Mouse (Mus musculus): Measurements from ENCODE around the gene Gadd45b. TPM values are rescaled to one million over a fixed set of nuclear protein-coding genes. Genes with fewer than 3 reads are reported as not detected.

The Gadd45b gene
- polyA plus RNA-seq, 1 experiment from 2014 or later: 4.9 TPM

DNA sequence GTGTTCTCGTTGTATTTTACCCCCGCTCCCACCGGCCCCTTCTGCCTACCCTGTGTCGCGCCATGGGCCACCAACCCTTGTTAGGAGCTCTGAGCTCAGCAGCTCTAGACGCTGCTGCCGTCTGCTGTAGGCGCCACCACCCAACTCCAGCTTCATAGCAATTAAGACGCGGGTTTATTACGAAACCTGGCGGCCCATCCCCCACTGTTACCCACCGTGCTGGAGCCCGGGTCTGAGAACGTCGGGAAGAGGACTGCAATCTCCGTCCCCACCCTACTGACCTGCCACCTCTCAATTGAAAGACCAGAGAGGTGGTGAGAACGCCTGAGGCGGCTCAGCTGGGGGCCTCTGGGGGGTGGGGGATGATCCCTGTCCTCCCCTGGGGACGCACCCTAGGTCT is 2.3 kb downstream of the Gadd45b start:
- peak overlapping the region; percentile 42 for H3K4me3 ChIP-seq (replicated peaks)
- peak overlapping the region; percentile 79 for H3K4me2 ChIP-seq (replicated peaks)
- WGBS: under 1% methylated on average over 20 of the region's 20 CpGs
- H3K9ac ChIP-seq (replicated peaks): no peak overlapping the region
- H3K4me1 ChIP-seq (replicated peaks): peaks cover 68% of the 10 kb centered on the region
- H3K27me3 ChIP-seq: peaks cover 69% of the 10 kb centered on the region
- no peak for ATAC-seq
- no peak overlapping the region for H3K27ac ChIP-seq
- H3K36me3 ChIP-seq: no peaks in the 10 kb centered on the region
- no peaks in the 10 kb centered on the region for H3K9me3 ChIP-seq

DNA sequence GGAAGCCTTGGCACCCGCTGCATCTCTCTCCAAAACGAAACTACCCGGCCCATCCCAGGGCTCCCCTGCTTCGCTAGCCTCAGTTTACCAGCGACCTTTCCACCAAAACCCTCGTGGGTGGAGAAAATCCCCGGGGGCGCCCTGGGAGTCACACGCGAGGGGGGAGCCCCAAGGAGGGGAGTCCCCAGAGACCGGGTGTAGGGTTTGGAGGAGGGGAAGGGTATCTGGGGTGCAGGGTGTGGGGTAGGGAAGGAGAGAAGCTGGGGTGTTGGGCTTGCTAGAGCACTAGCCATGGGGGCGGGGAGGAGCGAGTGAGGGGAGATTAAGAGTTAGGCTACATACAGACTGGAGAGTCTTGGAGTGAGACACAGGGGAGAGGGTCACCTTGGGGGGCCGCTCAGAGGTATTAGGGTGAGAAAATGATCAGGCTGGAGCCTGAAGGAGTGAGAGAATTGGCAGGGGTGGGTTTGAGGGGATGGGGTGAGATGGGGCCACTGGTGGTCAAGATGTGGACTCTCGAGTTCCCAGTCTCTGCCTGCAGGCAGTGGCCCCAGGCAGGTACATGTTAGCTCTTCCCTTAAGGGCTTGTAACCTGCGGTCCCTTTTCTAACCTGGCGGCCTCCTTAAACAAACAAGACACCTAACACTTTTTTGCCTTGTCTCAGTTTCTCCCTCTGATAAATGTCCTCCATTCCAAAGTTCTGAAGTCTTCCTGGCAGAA is 3.0 kb downstream of the Gadd45b start:
- no peak overlapping the region for H3K9ac ChIP-seq (replicated peaks)
- ATAC-seq: no peak
- H3K36me3 ChIP-seq: no peaks in the 10 kb centered on the region
- H3K27ac ChIP-seq: no peak overlapping the region
- H3K4me3 ChIP-seq (replicated peaks): peak overlapping the region; percentile 42
- H3K9me3 ChIP-seq: no peaks in the 10 kb centered on the region
- peak overlapping the region; percentile 79 for H3K4me2 ChIP-seq (replicated peaks)
- H3K4me1 ChIP-seq (replicated peaks): peaks cover 74% of the 10 kb centered on the region
- WGBS: 4% methylated on average over 17 of the region's 17 CpGs
- peaks cover 76% of the 10 kb centered on the region for H3K27me3 ChIP-seq

DNA sequence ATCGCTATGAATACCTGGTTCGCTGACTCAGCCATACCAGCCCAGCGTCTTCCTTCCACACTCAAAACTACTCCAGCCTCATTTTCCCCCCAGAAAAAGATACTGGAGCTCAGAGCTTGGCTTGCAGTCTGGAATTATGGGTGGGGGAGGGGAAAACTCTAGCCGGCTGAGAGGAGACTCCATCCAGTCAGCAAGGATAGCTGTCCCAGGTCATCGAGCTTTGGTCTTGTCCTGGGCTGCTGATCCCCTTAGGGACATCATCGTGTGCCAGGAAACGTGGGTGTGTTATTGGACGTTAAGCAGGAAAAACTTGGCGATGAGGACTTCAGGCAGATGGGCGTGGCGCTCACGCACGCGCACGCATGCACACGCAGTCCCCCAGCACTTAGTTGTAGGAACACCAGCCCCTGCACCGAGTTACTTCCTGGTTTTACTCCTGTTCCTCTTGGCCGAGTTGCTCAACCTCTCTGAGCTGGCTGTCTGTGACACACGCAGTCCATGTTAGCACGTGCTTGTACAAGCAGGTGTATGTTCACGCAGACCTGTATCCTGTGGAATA is 3.6 kb downstream of the Gadd45b start:
- Histone ChIP-seq H3K9me3 (no peaks in the 10 kb centered on the region), H3K4me2 (replicated peaks) (peak overlapping the region; percentile 29), H3K36me3 (no peaks in the 10 kb centered on the region), H3K9ac (replicated peaks) (no peak overlapping the region), H3K27me3 (peaks cover 82% of the 10 kb centered on the region), H3K4me1 (replicated peaks) (peaks cover 79% of the 10 kb centered on the region), H3K4me3 (replicated peaks) (peak overlapping the region; percentile 18), H3K27ac (no peak overlapping the region)
- ATAC-seq: no peak
- 3% methylated on average over 21 of the region's 21 CpGs for WGBS

DNA sequence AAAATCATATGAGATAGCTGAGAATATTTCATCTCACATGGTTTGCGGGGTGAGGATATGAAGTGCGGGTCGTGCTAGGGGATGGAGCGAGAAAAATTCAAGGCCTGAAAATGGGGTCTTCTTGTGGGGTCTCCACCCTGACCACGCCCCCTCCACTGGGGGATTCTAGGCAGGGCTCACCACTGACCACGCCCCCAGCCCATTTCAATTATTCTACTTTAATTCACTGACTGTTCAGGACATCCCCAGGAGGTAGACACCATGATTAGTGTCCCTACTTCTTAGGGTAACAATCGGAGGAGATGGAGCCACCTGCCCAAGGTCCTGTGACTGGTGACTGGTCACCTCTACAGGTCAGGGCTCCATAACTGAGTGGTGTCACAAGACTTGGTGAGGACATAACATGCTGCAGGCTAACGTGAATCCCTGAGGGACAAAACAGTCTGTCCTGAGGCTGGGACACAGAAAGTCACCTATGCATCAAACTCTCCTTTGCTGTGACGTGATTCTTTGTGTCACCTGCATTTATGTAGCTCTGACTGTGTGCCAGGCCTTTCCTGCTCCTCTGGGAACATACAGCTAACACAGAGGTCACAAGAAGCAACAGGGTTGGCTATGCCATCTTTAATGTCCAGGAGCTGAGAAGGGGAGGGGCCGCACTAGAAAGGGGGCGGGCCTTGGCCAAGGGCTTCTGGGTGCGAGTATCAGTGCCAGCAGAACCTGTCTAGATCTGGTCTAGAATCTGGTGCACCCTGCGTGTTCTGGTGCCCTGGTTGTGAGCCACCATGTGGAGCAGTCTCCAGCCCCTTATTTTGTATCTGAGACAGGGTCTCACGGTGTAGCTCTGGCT is 4.5 kb downstream of the Gadd45b start:
- H3K9ac ChIP-seq (replicated peaks): no peak overlapping the region
- H3K4me2 ChIP-seq (replicated peaks): no peak overlapping the region; the same call in 1 of the 2 replicates
- ATAC-seq: no peak
- peaks cover 91% of the 10 kb centered on the region for H3K27me3 ChIP-seq
- WGBS: 35% methylated on average over 14 of the region's 14 CpGs
- peaks cover 80% of the 10 kb centered on the region for H3K4me1 ChIP-seq (replicated peaks)
- H3K27ac ChIP-seq: no peak overlapping the region
- no peaks in the 10 kb centered on the region for H3K9me3 ChIP-seq
- no peak overlapping the region for H3K4me3 ChIP-seq (replicated peaks)
- H3K36me3 ChIP-seq: no peaks in the 10 kb centered on the region

DNA sequence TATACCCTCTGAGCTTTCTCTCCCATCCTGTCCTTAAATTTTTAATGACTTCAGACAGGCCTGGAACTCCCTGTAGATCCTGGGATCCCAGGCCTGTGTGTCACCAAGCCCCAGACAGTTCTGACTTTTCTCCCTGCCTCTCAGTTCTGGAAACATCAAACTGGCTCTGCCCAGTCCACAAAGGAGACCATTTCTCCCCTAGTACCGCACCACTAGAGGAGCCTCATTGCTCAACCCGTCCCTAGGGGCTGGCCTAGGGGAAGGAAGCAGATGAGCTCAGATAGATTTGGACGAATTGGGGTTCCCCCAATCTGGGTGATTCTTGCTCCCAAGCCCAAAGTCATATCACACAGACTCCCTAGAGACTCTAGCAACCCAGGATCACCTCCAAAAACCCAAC is 5.4 kb downstream of the Gadd45b start:
- Histone ChIP-seq H3K27ac (no peak overlapping the region), H3K36me3 (no peaks in the 10 kb centered on the region), H3K9ac (replicated peaks) (no peak overlapping the region), H3K4me3 (replicated peaks) (no peak overlapping the region), H3K27me3 (peaks cover 96% of the 10 kb centered on the region), H3K4me2 (replicated peaks) (peak overlapping the region; percentile 48; the same call in 1 of the 2 replicates), H3K4me1 (replicated peaks) (peaks cover 83% of the 10 kb centered on the region), H3K9me3 (no peaks in the 10 kb centered on the region)
- ATAC-seq: no peak
- 9% methylated on average over 3 of the region's 3 CpGs for WGBS

DNA sequence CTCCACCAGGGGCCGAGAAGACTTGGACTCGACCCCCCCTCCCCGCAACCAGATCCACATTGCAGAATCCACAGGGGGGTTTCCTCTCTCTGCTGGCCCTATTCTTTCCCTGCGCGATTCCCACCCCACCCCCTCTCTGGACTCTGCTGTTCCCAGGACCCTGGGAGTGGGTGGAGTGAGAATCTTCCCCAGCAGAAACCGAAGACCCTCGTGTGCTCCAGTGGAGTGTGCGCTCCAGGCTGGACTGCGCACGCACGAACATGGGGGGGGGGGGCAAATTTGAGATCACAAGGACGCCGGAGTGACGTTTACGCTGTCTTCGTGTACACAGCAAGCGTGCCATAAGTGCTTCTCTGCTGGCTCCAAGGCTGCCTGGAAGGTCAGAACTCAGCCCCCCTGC is 5.8 kb downstream of the Gadd45b start:
- Histone ChIP-seq H3K4me1 (replicated peaks) (peaks cover 83% of the 10 kb centered on the region), H3K9me3 (no peaks in the 10 kb centered on the region), H3K4me2 (replicated peaks) (peak overlapping the region; percentile 48), H3K4me3 (replicated peaks) (no peak overlapping the region), H3K9ac (replicated peaks) (no peak overlapping the region), H3K27me3 (peaks cover 96% of the 10 kb centered on the region), H3K27ac (0 out of 2 replicates have a peak overlapping the region, but pooled peaks have one; percentile 56), H3K36me3 (no peaks in the 10 kb centered on the region)
- 5% methylated on average over 17 of the region's 17 CpGs for WGBS
- ATAC-seq: no peak

DNA sequence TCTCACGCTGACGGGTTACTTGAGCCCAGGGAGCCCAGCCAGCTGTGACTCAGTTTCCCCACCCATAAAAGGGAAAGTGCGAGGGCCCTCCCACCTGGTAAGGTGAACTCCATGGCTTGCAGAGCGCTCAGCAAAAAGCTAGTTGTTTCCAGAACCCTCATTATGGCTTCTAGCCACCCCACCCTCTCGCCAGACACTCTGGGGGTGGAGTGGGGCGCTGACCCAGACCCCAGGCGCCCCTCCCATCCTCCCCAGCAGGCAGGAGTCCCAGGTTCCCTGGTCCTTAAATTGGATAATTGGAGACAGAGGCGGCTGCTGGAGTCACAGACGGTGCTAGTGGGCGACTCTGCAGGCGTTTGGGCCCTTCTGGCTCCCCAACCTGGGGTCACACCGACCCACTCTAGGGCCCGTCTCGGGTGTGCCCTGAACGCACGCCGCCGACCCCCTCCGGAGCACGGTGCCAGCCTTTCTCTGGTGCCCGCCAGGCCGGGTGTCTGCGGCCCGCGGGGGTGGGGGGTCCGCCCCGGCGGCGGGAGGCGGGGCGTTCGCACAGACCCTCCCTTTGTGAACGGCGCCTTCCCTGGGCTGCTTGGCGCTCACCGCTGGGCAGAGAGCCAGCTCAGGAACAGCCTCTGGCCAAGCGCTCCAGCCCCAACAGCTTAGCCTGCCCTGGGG is 6.4 kb downstream of the Gadd45b start:
- Histone ChIP-seq H3K27me3 (peaks cover 94% of the 10 kb centered on the region), H3K4me1 (replicated peaks) (peaks cover 78% of the 10 kb centered on the region), H3K4me3 (replicated peaks) (peak overlapping the region; percentile 23), H3K4me2 (replicated peaks) (peak overlapping the region; percentile 48), H3K36me3 (no peaks in the 10 kb centered on the region), H3K9ac (replicated peaks) (peak overlapping the region; percentile 32; the same call in 1 of the 2 replicates), H3K9me3 (no peaks in the 10 kb centered on the region), H3K27ac (peak overlapping the region; percentile 56; the same call in 1 of the 2 replicates)
- ATAC-seq: peak; percentile 58
- WGBS: 2% methylated on average over 37 of the region's 37 CpGs

DNA sequence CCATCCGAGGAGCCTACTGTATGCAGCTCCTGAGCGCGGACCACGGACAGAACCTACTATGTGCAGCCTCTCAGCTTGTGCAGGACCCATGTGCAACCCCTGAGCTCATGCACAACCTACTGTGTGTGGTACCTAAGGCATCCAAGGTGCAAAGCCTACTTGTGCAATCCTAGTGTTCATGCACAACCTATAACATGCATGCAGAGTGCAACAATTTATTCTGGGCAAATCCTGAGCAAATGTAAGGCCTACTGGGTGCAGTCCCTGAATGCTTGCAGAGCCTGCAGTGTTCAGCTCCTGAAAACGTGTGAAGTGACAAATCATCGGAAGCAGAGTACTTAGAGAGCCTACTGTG is 6.9 kb downstream of the Gadd45b start:
- H3K4me3 ChIP-seq (replicated peaks): no peak overlapping the region
- no peaks in the 10 kb centered on the region for H3K36me3 ChIP-seq
- 11% methylated on average over 6 of the region's 6 CpGs for WGBS
- peak; percentile 0; the same call in 1 of the 2 replicates for ATAC-seq
- H3K27ac ChIP-seq: no peak overlapping the region
- peak overlapping the region; percentile 48 for H3K4me2 ChIP-seq (replicated peaks)
- no peaks in the 10 kb centered on the region for H3K9me3 ChIP-seq
- H3K4me1 ChIP-seq (replicated peaks): peaks cover 73% of the 10 kb centered on the region
- peak overlapping the region; percentile 32; the same call in 1 of the 2 replicates for H3K9ac ChIP-seq (replicated peaks)
- peaks cover 89% of the 10 kb centered on the region for H3K27me3 ChIP-seq

DNA sequence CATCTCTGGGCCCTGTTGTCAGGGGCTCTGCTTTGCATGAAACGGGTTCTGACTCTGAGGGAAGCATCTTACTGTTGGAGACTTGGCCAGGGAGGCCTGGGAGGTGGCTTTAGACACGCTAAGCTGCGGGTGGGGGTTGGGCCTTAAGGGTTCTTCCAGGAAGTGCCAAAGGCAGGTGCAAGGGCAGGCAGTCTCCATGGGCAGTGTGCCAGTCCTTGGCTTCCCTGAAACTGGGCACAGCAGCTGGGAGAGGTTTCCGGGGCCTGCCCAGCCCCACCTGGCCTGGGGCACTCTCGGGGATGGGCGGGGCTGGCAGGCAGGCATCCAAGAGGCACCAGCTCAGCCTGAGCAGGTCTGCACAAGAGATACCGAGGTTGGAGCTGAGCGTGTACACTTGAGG is 7.8 kb downstream of the Gadd45b start:
- Histone ChIP-seq H3K27me3 (peaks cover 80% of the 10 kb centered on the region), H3K9ac (replicated peaks) (0 out of 2 replicates have a peak overlapping the region, but pooled peaks have one; percentile 7), H3K4me2 (replicated peaks) (no peak overlapping the region), H3K4me3 (replicated peaks) (no peak overlapping the region), H3K9me3 (no peaks in the 10 kb centered on the region), H3K27ac (no peak overlapping the region), H3K36me3 (no peaks in the 10 kb centered on the region), H3K4me1 (replicated peaks) (peaks cover 64% of the 10 kb centered on the region)
- WGBS: 26% methylated on average over 8 of the region's 8 CpGs
- no peak for ATAC-seq

DNA sequence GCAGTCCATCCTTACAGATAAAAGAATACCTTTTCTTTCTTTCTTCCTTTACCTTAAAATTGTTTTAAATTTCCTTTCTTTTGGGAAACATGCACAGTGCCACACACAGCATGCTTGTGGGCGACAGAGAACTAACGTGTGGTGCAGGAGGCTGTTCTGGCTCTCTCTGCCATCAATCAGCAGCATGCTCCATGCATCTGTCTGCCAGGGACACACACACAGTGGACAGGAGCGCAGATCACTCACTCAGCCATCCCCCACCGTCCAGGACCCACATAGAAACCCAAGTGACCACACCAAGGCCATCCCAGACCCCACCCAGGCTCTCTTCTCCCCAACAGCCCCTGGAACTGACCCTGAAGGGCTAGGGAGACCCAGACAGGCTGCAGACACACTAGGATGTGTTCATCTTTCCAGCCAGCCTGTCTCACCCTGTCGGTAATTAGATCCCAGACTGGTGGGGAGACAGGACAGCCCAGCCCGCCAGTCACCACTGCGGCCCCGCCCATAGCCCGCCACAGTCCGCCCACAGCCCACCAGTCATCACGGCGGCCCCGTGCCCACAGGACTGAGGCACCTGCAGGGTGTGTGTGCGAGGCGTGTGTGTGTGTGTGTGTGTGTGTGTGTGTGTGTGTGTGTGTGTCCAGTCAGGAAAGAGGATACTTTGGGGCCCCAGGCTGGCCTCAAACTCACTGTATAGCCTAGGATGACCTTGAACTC is 9.1 kb downstream of the Gadd45b start:
- H3K4me3 ChIP-seq (replicated peaks): peak overlapping the region; percentile 39
- peak; percentile 59 for ATAC-seq
- peak overlapping the region; percentile 57; the same call in 1 of the 2 replicates for H3K9ac ChIP-seq (replicated peaks)
- peak overlapping the region; percentile 72 for H3K4me2 ChIP-seq (replicated peaks)
- H3K27me3 ChIP-seq: peaks cover 67% of the 10 kb centered on the region
- H3K4me1 ChIP-seq (replicated peaks): peaks cover 53% of the 10 kb centered on the region
- WGBS: 16% methylated on average over 15 of the region's 15 CpGs
- no peaks in the 10 kb centered on the region for H3K9me3 ChIP-seq
- no peaks in the 10 kb centered on the region for H3K36me3 ChIP-seq
- H3K27ac ChIP-seq: no peak overlapping the region

DNA sequence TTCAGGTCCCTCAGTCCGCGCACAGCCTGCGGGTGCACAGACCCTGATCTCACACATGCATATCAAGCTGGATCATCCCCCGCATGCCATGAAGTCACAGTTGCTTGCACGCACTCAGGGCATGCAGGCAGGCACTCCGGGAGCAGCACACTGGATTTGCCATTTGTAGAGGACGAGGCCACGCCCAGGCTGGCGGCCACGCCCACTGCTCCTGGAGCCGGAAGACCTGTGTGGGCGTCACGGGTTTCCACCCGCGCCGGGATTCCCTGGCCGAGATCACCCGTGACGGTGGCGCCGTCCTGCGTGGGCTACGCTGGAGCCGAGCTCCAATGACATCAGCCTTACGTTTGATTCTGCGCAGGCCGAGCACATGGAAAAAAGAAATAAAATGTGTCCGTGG is 9.8 kb downstream of the Gadd45b start:
- Histone ChIP-seq H3K9me3 (no peaks in the 10 kb centered on the region), H3K4me1 (replicated peaks) (peaks cover 53% of the 10 kb centered on the region), H3K4me3 (replicated peaks) (peak overlapping the region; percentile 39), H3K4me2 (replicated peaks) (peak overlapping the region; percentile 72), H3K9ac (replicated peaks) (peak overlapping the region; percentile 57), H3K36me3 (no peaks in the 10 kb centered on the region), H3K27me3 (peaks cover 60% of the 10 kb centered on the region), H3K27ac (no peak overlapping the region)
- WGBS: 4% methylated on average over 28 of the region's 28 CpGs
- ATAC-seq: peak; percentile 43
